10 mouse cellular contexts compared by ENCODE assay signal in genomic region chr5:105322543-105322942, GRCm38 (mm10). TPM values are rescaled to one million over a fixed set of nuclear protein-coding genes. Genes with fewer than 3 reads are reported as not detected.
DNase-seq lines count a peak whose midpoint lies in the region; ATAC-seq and TF ChIP-seq lines count a peak whose summit lies in the region.
"Had no signal": no experiment of that assay in that cellular context is flagged by ENCODE, and none has a peak within 500 bp of the region (broad histone marks: within the 10 kb centered on the region; RNA-seq: fewer than 3 reads in every experiment).

No protein-coding gene starts in this region.

- no peak overlapping the region for H3K4me3 ChIP-seq in kidney, postnatal 0 days (replicated peaks; ENCODE audit: low read depth, low read length)
- H3K4me3 ChIP-seq: embryonic facial prominence, embryonic 15.5 days had no signal

- no peaks in the 10 kb centered on the region for H3K36me3 ChIP-seq in kidney, postnatal 0 days (ENCODE audit: insufficient read depth, low read length)
- H3K36me3 ChIP-seq: embryonic facial prominence, embryonic 15.5 days had no signal

- no peak overlapping the region for H3K4me2 ChIP-seq in kidney, postnatal 0 days (ENCODE audit: low read length)
- H3K4me2 ChIP-seq: embryonic facial prominence, embryonic 15.5 days had no signal

- no peaks in the 10 kb centered on the region for H3K9me3 ChIP-seq in kidney, postnatal 0 days (replicated peaks; ENCODE audit: low read length)
- H3K9me3 ChIP-seq: embryonic facial prominence, embryonic 15.5 days had no signal

- peak; percentile 36 to 63 for DNase-seq in cerebellum, postnatal 10 days
- no peak for DNase-seq in cerebellum, postnatal 4 days (ENCODE audit: low spot score in 2 of 2)
- peak; percentile 39 for DNase-seq in kidney, postnatal 0 days (ENCODE audit: low spot score)
- DNase-seq in kidney, adult 11 months: no peak
- peak; percentile 47 for DNase-seq in thymus, postnatal 14 days
- no peak for DNase-seq in thymus, adult 18-20 months
- DNase-seq in frontal cortex, postnatal 25 days (ENCODE audit: low spot score in 2 of 2): no peak
- DNase-seq in urinary bladder, postnatal 14 days (ENCODE audit: low spot score): no peak

- peak; percentile 61 for TF ChIP-seq CTCF in kidney, postnatal 0 days (IDR thresholded peaks at IDR 0.05; ENCODE audit: low read depth)

- ATAC-seq in kidney, postnatal 0 days (replicated peaks; ENCODE audit: low FRiP score, low read depth): no peak

- H3K27me3 ChIP-seq in kidney, postnatal 0 days (ENCODE audit: insufficient read depth, low read length): no peaks in the 10 kb centered on the region
- H3K27me3 ChIP-seq: embryonic facial prominence, embryonic 15.5 days had no signal

- WGBS in kidney, postnatal 0 days: 63% methylated on average over 2 of the region's 2 CpGs

- H3K4me1 ChIP-seq in kidney, postnatal 0 days (replicated peaks; ENCODE audit: insufficient read depth, low read length): no peaks in the 10 kb centered on the region
- H3K4me1 ChIP-seq: embryonic facial prominence, embryonic 15.5 days had no signal

- no peak overlapping the region for H3K9ac ChIP-seq in kidney, postnatal 0 days (ENCODE audit: low read depth, low read length)
- H3K9ac ChIP-seq: embryonic facial prominence, embryonic 15.5 days; liver, embryonic 14.5 days had no signal

- no peak overlapping the region for H3K27ac ChIP-seq in kidney, postnatal 0 days
- H3K27ac ChIP-seq: embryonic facial prominence, embryonic 15.5 days; liver, embryonic 14.5 days had no signal

RNA-seq across cellular contexts. Expression of gene Gbp6, which starts 29.0 kb away (rescaled TPM):
- polyA plus RNA-seq in kidney, postnatal 0 days (2015; fragmentation: Nextera tagmentation; extraction: Ambion mirVana): 1.9 and 2.1 TPM in 2 replicates

RNA-seq across cellular contexts. Expression of gene Gm43302, which starts 29.0 kb away (rescaled TPM):
- not detected in 2 replicates for polyA plus RNA-seq in kidney, postnatal 0 days (2015; fragmentation: Nextera tagmentation; extraction: Ambion mirVana)

Comparison
In these comparisons a context has a peak if more than half of its experiments do, and no peak if none do; other contexts are left out.
1. DNase-seq: peak in cerebellum, postnatal 10 days (2 of 2), kidney, postnatal 0 days (single experiment) and thymus, postnatal 14 days (single experiment); none in cerebellum, postnatal 4 days (0 of 2), kidney, adult 11 months (single experiment), thymus, adult 18-20 months (0 of 2), frontal cortex, postnatal 25 days (0 of 2) and urinary bladder, postnatal 14 days (single experiment).